Mouse (Mus musculus): ENCODE data around the gene Ryr2. TPM values are rescaled to one million over a fixed set of nuclear protein-coding genes. Genes with fewer than 3 reads are reported as not detected.

The Ryr2 gene
- polyA plus RNA-seq, 1 experiment from 2014 or later, result 22.0 TPM

GRCm38 (mm10) chr13:12083443-12084111 lies 23.2 kb downstream of the Ryr2 start:
- Histone ChIP-seq H3K27me3 (ENCODE audit: insufficient read depth, poor library complexity, severe bottlenecking) (no peaks in the 10 kb centered on the region), H3K36me3 (peaks cover under 1% of the 10 kb centered on the region; the same call in 1 of the 2 replicates), H3K9me3 (no peaks in the 10 kb centered on the region), H3K4me1 (peaks cover 80% of the 10 kb centered on the region), H3K27ac (no peak overlapping the region), H3K4me3 (no peak overlapping the region)
- WGBS, result 28% methylated on average over 10 of the region's 10 CpGs
- no peak for DNase-seq (ENCODE audit: low spot score)

- Histone ChIP-seq H3K9me3 (no peaks in the 10 kb centered on the region), H3K36me3 (peaks cover 7% of the 10 kb centered on the region; the same call in 1 of the 2 replicates), H3K27me3 (ENCODE audit: insufficient read depth, poor library complexity, severe bottlenecking) (no peaks in the 10 kb centered on the region), H3K27ac (no peak overlapping the region), H3K4me1 (peaks cover 62% of the 10 kb centered on the region), H3K4me3 (no peak overlapping the region)
- 76% methylated on average over 4 of the region's 4 CpGs for WGBS
- DNase-seq (ENCODE audit: low spot score), result no peak
These were observed 26.2 kb downstream of the Ryr2 start for GRCm38 (mm10) chr13:12080590-12080989.

GRCm38 (mm10) chr13:12079536-12079935 lies 27.2 kb downstream of the Ryr2 start:
- Histone ChIP-seq H3K27me3 (ENCODE audit: insufficient read depth, poor library complexity, severe bottlenecking) (no peaks in the 10 kb centered on the region), H3K4me1 (peaks cover 61% of the 10 kb centered on the region), H3K4me3 (no peak overlapping the region), H3K36me3 (peaks cover 7% of the 10 kb centered on the region; the same call in 1 of the 2 replicates), H3K27ac (no peak overlapping the region), H3K9me3 (no peaks in the 10 kb centered on the region)
- no peak for DNase-seq (ENCODE audit: low spot score)
- 66% methylated on average over 4 of the region's 4 CpGs for WGBS

- Histone ChIP-seq H3K9me3 (no peaks in the 10 kb centered on the region), H3K36me3 (peaks cover 8% of the 10 kb centered on the region), H3K27ac (no peak overlapping the region), H3K4me3 (no peak overlapping the region), H3K27me3 (ENCODE audit: insufficient read depth, poor library complexity, severe bottlenecking) (no peaks in the 10 kb centered on the region), H3K4me1 (peaks cover 43% of the 10 kb centered on the region)
- 79% methylated on average over 6 of the region's 6 CpGs for WGBS
- no peak for DNase-seq (ENCODE audit: low spot score)
These were observed 31.8 kb downstream of the Ryr2 start for GRCm38 (mm10) chr13:12074897-12075296.

- 51% methylated on average over 7 of the region's 7 CpGs for WGBS
- Histone ChIP-seq H3K27ac (peak overlapping the region; percentile 39; the same call in 1 of the 2 replicates), H3K4me1 (peaks cover 44% of the 10 kb centered on the region), H3K27me3 (ENCODE audit: insufficient read depth, poor library complexity, severe bottlenecking) (no peaks in the 10 kb centered on the region), H3K9me3 (no peaks in the 10 kb centered on the region), H3K4me3 (no peak overlapping the region), H3K36me3 (peaks cover 4% of the 10 kb centered on the region; the same call in 1 of the 2 replicates)
- DNase-seq (ENCODE audit: low spot score), result no peak
These were observed 34.2 kb downstream of the Ryr2 start for GRCm38 (mm10) chr13:12072571-12072970.

GRCm38 (mm10) chr13:12072112-12072511 lies 34.6 kb downstream of the Ryr2 start:
- 41% methylated on average over 3 of the region's 3 CpGs for WGBS
- H3K36me3 ChIP-seq, result peaks cover 4% of the 10 kb centered on the region; the same call in 1 of the 2 replicates
- DNase-seq (ENCODE audit: low spot score), result no peak
- no peaks in the 10 kb centered on the region for H3K27me3 ChIP-seq (ENCODE audit: insufficient read depth, poor library complexity, severe bottlenecking)
- peak overlapping the region; percentile 39; the same call in 1 of the 2 replicates for H3K27ac ChIP-seq
- H3K4me1 ChIP-seq, result peaks cover 48% of the 10 kb centered on the region
- no peak overlapping the region for H3K4me3 ChIP-seq
- H3K9me3 ChIP-seq, result no peaks in the 10 kb centered on the region

GRCm38 (mm10) chr13:12070157-12071129 lies 36.3 kb downstream of the Ryr2 start:
- Histone ChIP-seq H3K27ac (no peak overlapping the region), H3K4me1 (peaks cover 49% of the 10 kb centered on the region), H3K27me3 (ENCODE audit: insufficient read depth, poor library complexity, severe bottlenecking) (no peaks in the 10 kb centered on the region), H3K36me3 (peaks cover 4% of the 10 kb centered on the region; the same call in 1 of the 2 replicates), H3K9me3 (no peaks in the 10 kb centered on the region), H3K4me3 (no peak overlapping the region)
- 61% methylated on average over 14 of the region's 14 CpGs for WGBS
- DNase-seq (ENCODE audit: low spot score), result no peak

- Histone ChIP-seq H3K4me3 (no peak overlapping the region), H3K36me3 (peaks cover 3% of the 10 kb centered on the region), H3K27ac (no peak overlapping the region), H3K27me3 (ENCODE audit: insufficient read depth, poor library complexity, severe bottlenecking) (no peaks in the 10 kb centered on the region), H3K4me1 (peaks cover 60% of the 10 kb centered on the region), H3K9me3 (no peaks in the 10 kb centered on the region)
- 89% methylated on average over 4 of the region's 4 CpGs for WGBS
- DNase-seq (ENCODE audit: low spot score), result no peak
These were observed 42.2 kb downstream of the Ryr2 start for GRCm38 (mm10) chr13:12064576-12064975.

- H3K27me3 ChIP-seq (ENCODE audit: insufficient read depth, poor library complexity, severe bottlenecking), result no peaks in the 10 kb centered on the region
- no peaks in the 10 kb centered on the region for H3K9me3 ChIP-seq
- peaks cover 6% of the 10 kb centered on the region for H3K36me3 ChIP-seq
- no peak for DNase-seq (ENCODE audit: low spot score)
- peaks cover 69% of the 10 kb centered on the region for H3K4me1 ChIP-seq
- H3K27ac ChIP-seq, result no peak overlapping the region
- 75% methylated on average over 4 of the region's 4 CpGs for WGBS
- H3K4me3 ChIP-seq, result no peak overlapping the region
These were observed 43.2 kb downstream of the Ryr2 start for GRCm38 (mm10) chr13:12063561-12063960.

- DNase-seq (ENCODE audit: low spot score), result no peak
- 28% methylated on average over 8 of the region's 8 CpGs for WGBS
- Histone ChIP-seq H3K27me3 (ENCODE audit: insufficient read depth, poor library complexity, severe bottlenecking) (no peaks in the 10 kb centered on the region), H3K4me3 (no peak overlapping the region), H3K4me1 (peaks cover 53% of the 10 kb centered on the region), H3K9me3 (no peaks in the 10 kb centered on the region), H3K36me3 (peaks cover 8% of the 10 kb centered on the region; the same call in 1 of the 2 replicates), H3K27ac (peak overlapping the region; percentile 39; the same call in 1 of the 2 replicates)
These were observed 49.4 kb downstream of the Ryr2 start for GRCm38 (mm10) chr13:12057357-12057771.

- Histone ChIP-seq H3K4me1 (peaks cover 40% of the 10 kb centered on the region), H3K36me3 (peaks cover 8% of the 10 kb centered on the region; the same call in 1 of the 2 replicates), H3K27me3 (ENCODE audit: insufficient read depth, poor library complexity, severe bottlenecking) (no peaks in the 10 kb centered on the region), H3K27ac (no peak overlapping the region), H3K9me3 (no peaks in the 10 kb centered on the region), H3K4me3 (no peak overlapping the region)
- no peak for DNase-seq (ENCODE audit: low spot score)
- WGBS, result 91% methylated on average over 1 of the region's 1 CpGs
These were observed 50.8 kb downstream of the Ryr2 start for GRCm38 (mm10) chr13:12055913-12056312.

- no peak overlapping the region for H3K27ac ChIP-seq
- no peaks in the 10 kb centered on the region for H3K27me3 ChIP-seq (ENCODE audit: insufficient read depth, poor library complexity, severe bottlenecking)
- peaks cover 26% of the 10 kb centered on the region for H3K4me1 ChIP-seq
- H3K4me3 ChIP-seq, result no peak overlapping the region
- H3K9me3 ChIP-seq, result no peaks in the 10 kb centered on the region
- H3K36me3 ChIP-seq, result 0 out of 2 replicates have a peak, but pooled peaks cover 2% of the 10 kb centered on the region
- DNase-seq (ENCODE audit: low spot score), result no peak
- WGBS, result 94% methylated on average over 3 of the region's 3 CpGs
These were observed 52.8 kb downstream of the Ryr2 start for GRCm38 (mm10) chr13:12053910-12054309.

GRCm38 (mm10) chr13:12050809-12051208 lies 55.9 kb downstream of the Ryr2 start:
- DNase-seq (ENCODE audit: low spot score), result no peak
- 0 out of 2 replicates have a peak, but pooled peaks cover 2% of the 10 kb centered on the region for H3K36me3 ChIP-seq
- H3K4me1 ChIP-seq, result 0 out of 2 replicates have a peak, but pooled peaks cover 8% of the 10 kb centered on the region
- no peaks in the 10 kb centered on the region for H3K27me3 ChIP-seq (ENCODE audit: insufficient read depth, poor library complexity, severe bottlenecking)
- no peaks in the 10 kb centered on the region for H3K9me3 ChIP-seq
- H3K27ac ChIP-seq, result no peak overlapping the region
- 87% methylated on average over 1 of the region's 1 CpGs for WGBS
- no peak overlapping the region for H3K4me3 ChIP-seq
